8 mouse cellular contexts compared by ENCODE assay signal in the genomic region with DNA sequence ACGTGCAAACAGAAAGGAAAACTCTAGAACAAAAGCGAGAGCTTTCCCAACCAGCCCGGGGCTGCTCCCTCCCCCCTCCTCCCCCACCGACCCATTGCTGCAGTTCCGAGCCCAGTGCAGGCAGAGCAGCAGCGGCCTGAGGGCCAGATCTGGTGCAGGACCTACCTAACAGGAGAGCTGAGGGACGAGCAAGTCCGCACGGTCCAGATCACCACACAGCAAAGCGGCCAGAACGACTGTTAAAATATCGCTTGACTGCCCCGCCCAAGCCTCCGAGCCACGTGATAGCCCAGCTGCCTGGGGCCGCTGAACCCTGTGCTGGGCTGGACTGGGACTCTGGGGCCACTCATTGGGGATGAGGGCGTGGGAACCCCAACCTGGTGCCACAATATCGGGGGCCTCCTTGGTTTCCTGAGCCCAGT. TPM values are rescaled to one million over a fixed set of nuclear protein-coding genes. Genes with fewer than 3 reads are reported as not detected.
A peak's percentile ranks its signal among the peaks of the same experiment; 100 is the strongest.
DNase-seq lines count a peak whose midpoint lies in the region; ATAC-seq and TF ChIP-seq lines count a peak whose summit lies in the region.

A gene (minus strand): TSS at position 281 of the 422 bp plus-strand sequence.

- WGBS in forebrain, embryonic 13.5 days: under 1% methylated on average over 18 of the region's 18 CpGs
- WGBS in lung, embryonic 14.5 days: 0% methylated on average over 18 of the region's 18 CpGs
- WGBS in neural tube, embryonic 15.5 days: under 1% methylated on average over 18 of the region's 18 CpGs

- no peak for TF ChIP-seq EP300 in CH12.LX (IDR thresholded peaks at IDR 0.05; ENCODE audit: low read length)

- H3K79me2 ChIP-seq in CH12.LX (replicated peaks; ENCODE audit: control insufficient read depth, extremely low read depth, insufficient read depth, poor library complexity, severe bottlenecking): no peaks in the 10 kb centered on the region

- H3K27me3 ChIP-seq in CH12.LX (replicated peaks): no peaks in the 10 kb centered on the region
- no peaks in the 10 kb centered on the region for H3K27me3 ChIP-seq in forebrain, embryonic 13.5 days
- no peaks in the 10 kb centered on the region for H3K27me3 ChIP-seq in lung, embryonic 14.5 days (ENCODE audit: insufficient read depth, low read length)
- H3K27me3 ChIP-seq in neural tube, embryonic 15.5 days (replicated peaks): no peaks in the 10 kb centered on the region

- H3K4me3 ChIP-seq in CH12.LX (replicated peaks in 1 of 3; ENCODE audit: low read depth in 2 of 3, low read length in 2 of 3, poor library complexity in 1 of 3): peak within 1 kb of the TSS; percentile 59 to 81 (median 64)
- peak within 1 kb of the TSS; percentile 60 for H3K4me3 ChIP-seq in forebrain, embryonic 13.5 days
- peak within 1 kb of the TSS; percentile 59 for H3K4me3 ChIP-seq in lung, embryonic 14.5 days (ENCODE audit: low read depth, low read length)
- peak within 1 kb of the TSS; percentile 57 for H3K4me3 ChIP-seq in neural tube, embryonic 15.5 days (replicated peaks)

- intact Hi-C loops in heart, postnatal 10 days (cut with DNase I): loop anchor here (2.0 kb wide), 1 partner anchor 19 kb away; no protein-coding TSS in a partner anchor

- H3K4me2 ChIP-seq in CH12.LX (ENCODE audit: insufficient read depth, low read depth, poor library complexity, severe bottlenecking): peak within 1 kb of the TSS; percentile 91
- peak within 1 kb of the TSS; percentile 72 for H3K4me2 ChIP-seq in forebrain, embryonic 13.5 days
- H3K4me2 ChIP-seq in lung, embryonic 14.5 days: peak within 1 kb of the TSS; percentile 73
- H3K4me2 ChIP-seq in neural tube, embryonic 15.5 days: peak within 1 kb of the TSS; percentile 75

- peaks cover 4 to 32% of the 10 kb centered on the region in 2 experiments for H3K4me1 ChIP-seq in CH12.LX (ENCODE audit: control insufficient read depth in 1 of 2, insufficient read depth in 2 of 2)
- peaks cover 12% of the 10 kb centered on the region; the same call in 1 of the 2 replicates for H3K4me1 ChIP-seq in forebrain, embryonic 13.5 days
- H3K4me1 ChIP-seq in lung, embryonic 14.5 days (ENCODE audit: insufficient read depth): peaks cover 15% of the 10 kb centered on the region
- H3K4me1 ChIP-seq in neural tube, embryonic 15.5 days: peaks cover 22% of the 10 kb centered on the region

- TF ChIP-seq RAD21 in CH12.LX (IDR thresholded peaks at IDR 0.05; ENCODE audit: low read depth, low read length): no peak

- peaks cover 10 to 23% of the 10 kb centered on the region in 2 experiments for H3K36me3 ChIP-seq in CH12.LX (replicated peaks in 1 of 2; ENCODE audit: control insufficient read depth in 1 of 2, insufficient read depth in 1 of 2, low read length in 1 of 2)
- H3K36me3 ChIP-seq in forebrain, embryonic 13.5 days (ENCODE audit: poor library complexity, severe bottlenecking): peaks cover 15% of the 10 kb centered on the region
- peaks cover 27% of the 10 kb centered on the region for H3K36me3 ChIP-seq in lung, embryonic 14.5 days (ENCODE audit: insufficient read depth)
- no peaks in the 10 kb centered on the region for H3K36me3 ChIP-seq in neural tube, embryonic 15.5 days

- TF ChIP-seq POLR2A in CH12.LX (IDR thresholded peaks at IDR 0.05; ENCODE audit: low read depth, low read length): peak; percentile 72

- DNase-seq in CH12.LX (ENCODE audit: extremely low read depth): peak; percentile 20
- DNase-seq in c-Kit-positive CD71-positive TER-119-positive erythroid progenitor cells, embryonic 14.5 days (ENCODE audit: low spot score): peak; percentile 77
- DNase-seq in heart, postnatal 10 days: peak; percentile 86
- peak; percentile 82 to 87 for DNase-seq in kidney, postnatal 4 days
- DNase-seq in lung, embryonic 14.5 days: peak; percentile 83
- peak; percentile 37 to 46 for DNase-seq in thymus, adult 18-20 months

- peak within 1 kb of the TSS; percentile 65 for H3K9ac ChIP-seq in CH12.LX (ENCODE audit: insufficient read depth, low read depth)
- peak within 1 kb of the TSS; percentile 75 for H3K9ac ChIP-seq in forebrain, embryonic 13.5 days
- H3K9ac ChIP-seq in lung, embryonic 14.5 days: peak within 1 kb of the TSS; percentile 74
- H3K9ac ChIP-seq in neural tube, embryonic 15.5 days (replicated peaks): peak within 1 kb of the TSS; percentile 60

- peak within 1 kb of the TSS; percentile 48 for H3K27ac ChIP-seq in CH12.LX (ENCODE audit: insufficient read depth, low read depth)
- H3K27ac ChIP-seq in forebrain, embryonic 13.5 days: no peak within 1 kb of the TSS
- H3K27ac ChIP-seq in lung, embryonic 14.5 days (ENCODE audit: low read depth): peak within 1 kb of the TSS; percentile 79
- peak within 1 kb of the TSS; percentile 60 for H3K27ac ChIP-seq in neural tube, embryonic 15.5 days (replicated peaks)

- ATAC-seq in forebrain, embryonic 13.5 days: peak; percentile 91
- ATAC-seq in lung, embryonic 14.5 days (ENCODE audit: insufficient read depth): peak; percentile 95
- peak; percentile 85 for ATAC-seq in neural tube, embryonic 15.5 days (ENCODE audit: low FRiP score)

- H3K9me3 ChIP-seq in CH12.LX (replicated peaks; ENCODE audit: low read length): no peaks in the 10 kb centered on the region
- H3K9me3 ChIP-seq in forebrain, embryonic 13.5 days (replicated peaks): no peaks in the 10 kb centered on the region
- no peaks in the 10 kb centered on the region for H3K9me3 ChIP-seq in lung, embryonic 14.5 days (ENCODE audit: low read depth, low read length)
- no peaks in the 10 kb centered on the region for H3K9me3 ChIP-seq in neural tube, embryonic 15.5 days (replicated peaks)

- TF ChIP-seq CTCF in CH12.LX (conservative IDR thresholded peaks at IDR 0.05 in 1 of 2, IDR thresholded peaks at IDR 0.05 in 1 of 2; ENCODE audit: low read depth in 2 of 2, low read length in 2 of 2): no peak
- no peak for TF ChIP-seq CTCF in lung, embryonic 14.5 days (IDR thresholded peaks at IDR 0.05; ENCODE audit: low read depth)

- in situ Hi-C loops in CH12.LX (cut with MboI; ENCODE audit: low pct_ligation_motif_present, low pct_unique_long_range_greater_than_20kb, low sequenced_read_pairs): no loop called here

- dilution Hi-C loops in CH12.LX (cut with MboI; ENCODE audit: extremely low pct_ligation_motif_present, extremely low pct_unique_long_range_greater_than_20kb, low sequenced_read_pairs): no loop called here

TF ChIP-seq in CH12.LX, 34 proteins besides CTCF, POLR2A, EP300 and RAD21 (continues in another document):
- TF ChIP-seq ZC3H11A (IDR thresholded peaks at IDR 0.05; ENCODE audit: low read depth, low read length): no peak
- no peak for TF ChIP-seq SMC3 (IDR thresholded peaks at IDR 0.05; ENCODE audit: low read depth, low read length)
- TF ChIP-seq IRF4 (IDR thresholded peaks at IDR 0.05; ENCODE audit: low read depth, low read length): 0 out of 2 replicates have a peak, but pooled peaks have one; percentile 24
- no peak for TF ChIP-seq PAX5 (IDR thresholded peaks at IDR 0.05; ENCODE audit: low read length)
- no peak for TF ChIP-seq ZNF384 (IDR thresholded peaks at IDR 0.05; ENCODE audit: low read depth, low read length)
- no peak for TF ChIP-seq HCFC1 (IDR thresholded peaks at IDR 0.05; ENCODE audit: low read depth, low read length)
- TF ChIP-seq MYC (IDR thresholded peaks at IDR 0.05; ENCODE audit: low read depth, low read length): no peak
- peak; percentile 62; the same call in 1 of the 2 replicates for TF ChIP-seq MXI1 (IDR thresholded peaks at IDR 0.05; ENCODE audit: low read depth, low read length)
- no peak for TF ChIP-seq ZKSCAN1 (IDR thresholded peaks at IDR 0.05; ENCODE audit: borderline replicate concordance, low read depth, low read length)
- TF ChIP-seq CHD2 (IDR thresholded peaks at IDR 0.05; ENCODE audit: low read length): no peak
- peak; percentile 48 for TF ChIP-seq NELFE (IDR thresholded peaks at IDR 0.05; ENCODE audit: low read depth, low read length)
- no peak for TF ChIP-seq MEF2A (IDR thresholded peaks at IDR 0.05; ENCODE audit: borderline replicate concordance, low read depth, low read length)
- TF ChIP-seq KAT2A (IDR thresholded peaks at IDR 0.05; ENCODE audit: insufficient replicate concordance, low read length): no peak
- no peak for TF ChIP-seq E2F4 (IDR thresholded peaks at IDR 0.05; ENCODE audit: insufficient replicate concordance, low read depth, low read length)
- no peak for TF ChIP-seq MAZ (IDR thresholded peaks at IDR 0.05; ENCODE audit: low read depth, low read length)
- TF ChIP-seq NRF1 (IDR thresholded peaks at IDR 0.05; ENCODE audit: low read depth, low read length): no peak
- no peak for TF ChIP-seq POLR2AphosphoS2 (IDR thresholded peaks at IDR 0.05; ENCODE audit: low read depth, low read length)
- TF ChIP-seq MAFK (IDR thresholded peaks at IDR 0.05; ENCODE audit: insufficient replicate concordance, low read length): no peak
- peak; percentile 49; the same call in 1 of the 2 replicates for TF ChIP-seq TCF12 (IDR thresholded peaks at IDR 0.05; ENCODE audit: low read depth, low read length)
- no peak for TF ChIP-seq ETS1 (conservative IDR thresholded peaks at IDR 0.05; ENCODE audit: low read depth, low read length)
- TF ChIP-seq MAX (IDR thresholded peaks at IDR 0.05; ENCODE audit: low read length): no peak; the same call in 1 of the 2 replicates
- peak; percentile 67 for TF ChIP-seq BHLHE40 (IDR thresholded peaks at IDR 0.05; ENCODE audit: low read depth, low read length)
- no peak for TF ChIP-seq ELF1 (IDR thresholded peaks at IDR 0.05; ENCODE audit: low read depth, low read length)
- TF ChIP-seq UBTF (IDR thresholded peaks at IDR 0.05; ENCODE audit: low read depth, low read length): no peak
- TF ChIP-seq RCOR1 (conservative IDR thresholded peaks at IDR 0.05; ENCODE audit: low read depth, low read length): no peak
- TF ChIP-seq JUND (conservative IDR thresholded peaks at IDR 0.05; ENCODE audit: low read depth, low read length): no peak
- no peak for TF ChIP-seq SIN3A (IDR thresholded peaks at IDR 0.05; ENCODE audit: low read length)
- no peak for TF ChIP-seq ZMIZ1 (IDR thresholded peaks at IDR 0.05; ENCODE audit: low read depth, low read length)
- TF ChIP-seq CHD1 (IDR thresholded peaks at IDR 0.05; ENCODE audit: low read depth, low read length): no peak
- TF ChIP-seq JUN (IDR thresholded peaks at IDR 0.05; ENCODE audit: insufficient read depth, low read depth, low read length): no peak
- peak; percentile 86 for TF ChIP-seq USF1 (IDR thresholded peaks at IDR 0.05; ENCODE audit: low read depth, low read length)

RNA-seq across cellular contexts. Expression of the gene that starts here (rescaled TPM):
- total RNA-seq in CH12.LX (2012; rRNA removed) (28.9 and 44.9 TPM in 2 replicates), CH12.LX (2014; rRNA removed) (13.4 and 13.6 TPM in 2 replicates)
- 22.9 and 25.6 TPM in 2 replicates for polyA plus RNA-seq in CH12.LX (2012; ENCODE audit: insufficient read length, low read depth)
- polyA plus RNA-seq in forebrain, embryonic 13.5 days (2015; fragmentation: Nextera tagmentation; extraction: Ambion mirVana): 39.5 and 44.4 TPM in 2 replicates
- total RNA-seq in heart, postnatal 10 days (2021): 100 to 1,000 TPM; 132 to 153 TPM
- 102 and 104 TPM in 2 replicates for polyA plus RNA-seq in lung, embryonic 14.5 days (2014; fragmentation: Nextera tagmentation; extraction: Ambion mirVana)
- polyA plus RNA-seq in neural tube, embryonic 15.5 days (2015; fragmentation: Nextera tagmentation; extraction: Ambion mirVana): 40.0 and 53.9 TPM in 2 replicates

Comparison
In these comparisons a context has a peak if more than half of its experiments do, and no peak if none do; other contexts are left out.
1. DNase-seq: peak in every context shown above with its lines; median percentile 86 in heart, postnatal 10 days; 84 in kidney, postnatal 4 days; 83 in lung, embryonic 14.5 days; 77 in c-Kit-positive CD71-positive TER-119-positive erythroid progenitor cells, embryonic 14.5 days; 42 in thymus, adult 18-20 months; 20 in CH12.LX.